Mouse (Mus musculus): ENCODE data around the gene Olfr1057. TPM values are rescaled to one million over a fixed set of nuclear protein-coding genes. Genes with fewer than 3 reads are reported as not detected.
"Not testable (repeated sequence)": the region's sequence is repeated elsewhere in the genome, so short reads cannot be mapped to it uniquely, and the experiment has no call there.

Olfr1057 gene
- polyA plus RNA-seq (2015; fragmentation: Nextera tagmentation; extraction: Ambion mirVana), result not detected in 2 replicates

GRCm38 (mm10) chr2:86378293-86378692, at the start of gene Olfr1057:
Gene Olfr1057, minus strand, starts transcription at chr2:86378393.
- no peak for DNase-seq (ENCODE audit: low spot score)

- DNase-seq (ENCODE audit: low spot score), result not testable (repeated sequence)
Observed at GRCm38 (mm10) chr2:86426649-86427048, 48.5 kb upstream of the Olfr1057 start, which contains the start of gene Olfr1062. Gene Olfr1062, minus strand, starts transcription at chr2:86426749.

- no peak for DNase-seq (ENCODE audit: low spot score)
Observed at GRCm38 (mm10) chr2:86413950-86414349, 35.8 kb upstream of the Olfr1057 start, which contains the start of gene Olfr1061. Gene Olfr1061, minus strand, starts transcription at chr2:86414050.

DNA sequence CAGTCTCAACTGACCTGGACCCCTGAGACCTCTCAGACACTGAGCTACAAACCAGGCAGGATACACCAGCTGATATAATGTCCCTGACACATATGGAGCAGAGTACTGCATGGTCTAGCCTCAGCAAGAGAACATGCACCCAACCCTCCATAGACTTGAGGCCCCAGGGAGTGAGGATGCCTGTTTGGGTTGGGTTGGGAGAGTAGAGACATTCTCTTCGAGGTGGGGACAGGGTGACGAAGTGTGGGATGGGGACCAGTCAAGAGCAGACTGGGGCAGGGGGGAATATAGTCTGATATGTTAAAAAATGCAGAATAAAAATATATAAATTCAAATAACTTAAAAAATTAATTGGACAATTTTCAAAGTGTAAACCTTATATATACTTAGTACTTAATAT, 16.9 kb upstream of the Olfr1057 start:
- DNase-seq (ENCODE audit: low spot score), result no peak

DNA sequence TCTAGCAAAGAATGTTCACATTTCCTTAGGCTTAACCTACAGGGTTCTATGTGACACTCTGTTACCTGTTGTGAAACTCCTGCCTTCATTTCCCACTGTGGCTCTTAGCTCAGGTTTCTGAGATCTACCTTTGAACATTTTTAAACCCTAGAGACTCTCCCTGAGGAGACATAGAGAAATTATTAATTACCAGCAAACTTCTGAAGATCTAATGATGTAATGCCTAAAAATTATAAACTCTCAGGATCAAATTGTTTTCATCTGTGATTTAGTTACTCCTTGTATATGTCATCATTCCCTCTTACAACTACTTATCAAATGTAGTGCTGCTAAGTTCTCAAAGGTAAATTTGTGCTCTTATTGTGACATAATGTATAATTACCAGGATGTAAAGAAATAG, 10.3 kb upstream of the Olfr1057 start, which contains the start of gene Olfr1058:
Olfr1058 (minus strand) TSS at position 101 of the 400 bp plus-strand sequence.
- DNase-seq (ENCODE audit: low spot score), result not testable (repeated sequence)

GRCm38 (mm10) chr2:86366342-86366741, 11.9 kb downstream of the Olfr1057 start:
- DNase-seq (ENCODE audit: low spot score), result not testable (repeated sequence)

- no peak for DNase-seq (ENCODE audit: low spot score)
Observed at GRCm38 (mm10) chr2:86362369-86362768, 15.8 kb downstream of the Olfr1057 start, which contains the start of gene Olfr1056. Gene Olfr1056, minus strand, starts transcription at chr2:86362469.

GRCm38 (mm10) chr2:86351751-86352150, 26.4 kb downstream of the Olfr1057 start:
- DNase-seq (ENCODE audit: low spot score), result not testable (repeated sequence)

DNA sequence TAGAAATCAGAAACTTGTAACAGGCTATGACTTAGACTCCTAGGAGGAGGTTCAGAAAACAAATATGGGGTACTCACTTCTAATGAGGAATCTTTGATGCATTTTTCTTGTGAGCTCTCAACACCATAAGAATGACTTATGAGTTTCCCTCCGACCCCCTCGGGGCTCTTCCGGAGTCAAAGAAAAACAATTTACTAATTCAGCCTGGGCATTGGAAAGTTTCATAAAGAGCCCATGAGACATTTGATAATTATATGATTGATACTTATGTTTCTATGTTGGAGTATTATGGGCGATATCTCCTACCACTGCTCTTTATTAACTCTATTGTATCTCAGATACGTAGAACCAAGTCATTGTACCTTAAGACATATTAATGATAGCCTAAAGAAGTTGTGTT, 28.0 kb downstream of the Olfr1057 start, which contains the start of gene Olfr1055:
Olfr1055 (minus strand) TSS at position 101 of the 400 bp plus-strand sequence.
- DNase-seq (ENCODE audit: low spot score), result no peak

- DNase-seq (ENCODE audit: low spot score), result no peak
Observed at GRCm38 (mm10) chr2:86335333-86335732, 42.9 kb downstream of the Olfr1057 start, which contains the start of gene Olfr1054. Gene Olfr1054, minus strand, starts transcription at chr2:86335433.

Other genes with a start within 250 kb of the Olfr1057 start
- gene Olfr1039, start 242.5 kb downstream of the Olfr1057 start, polyA plus RNA-seq (2015; fragmentation: Nextera tagmentation; extraction: Ambion mirVana), result not detected in 2 replicates
- gene Olfr1040, start 231.7 kb downstream of the Olfr1057 start, polyA plus RNA-seq (2015; fragmentation: Nextera tagmentation; extraction: Ambion mirVana), result not detected in 2 replicates
- not detected in 2 replicates for gene Olfr1042, start 216.6 kb downstream of the Olfr1057 start, polyA plus RNA-seq (2015; fragmentation: Nextera tagmentation; extraction: Ambion mirVana)
- not detected in 2 replicates for gene Olfr1043, start 210.9 kb downstream of the Olfr1057 start, polyA plus RNA-seq (2015; fragmentation: Nextera tagmentation; extraction: Ambion mirVana)
- not detected in 2 replicates for gene Olfr1044, start 200.6 kb downstream of the Olfr1057 start, polyA plus RNA-seq (2015; fragmentation: Nextera tagmentation; extraction: Ambion mirVana)
- not detected in 2 replicates for gene Olfr52, start 192.7 kb downstream of the Olfr1057 start, polyA plus RNA-seq (2015; fragmentation: Nextera tagmentation; extraction: Ambion mirVana)
- not detected in 2 replicates for gene Olfr1045, start 175.4 kb downstream of the Olfr1057 start, polyA plus RNA-seq (2015; fragmentation: Nextera tagmentation; extraction: Ambion mirVana)
- not detected in 2 replicates for gene Olfr1046, start 159.1 kb downstream of the Olfr1057 start, polyA plus RNA-seq (2015; fragmentation: Nextera tagmentation; extraction: Ambion mirVana)
- not detected in 2 replicates for gene Olfr1047, start 147.0 kb downstream of the Olfr1057 start, polyA plus RNA-seq (2015; fragmentation: Nextera tagmentation; extraction: Ambion mirVana)
- not detected in 2 replicates for gene Olfr1048, start 138.1 kb downstream of the Olfr1057 start, polyA plus RNA-seq (2015; fragmentation: Nextera tagmentation; extraction: Ambion mirVana)
- gene Olfr1049, start 120.1 kb downstream of the Olfr1057 start, polyA plus RNA-seq (2015; fragmentation: Nextera tagmentation; extraction: Ambion mirVana), result not detected in 2 replicates
- gene Olfr1051, start 99.3 kb downstream of the Olfr1057 start, polyA plus RNA-seq (2015; fragmentation: Nextera tagmentation; extraction: Ambion mirVana), result not detected in 2 replicates
- not detected in 2 replicates for gene Olfr1052, start 85.9 kb downstream of the Olfr1057 start, polyA plus RNA-seq (2015; fragmentation: Nextera tagmentation; extraction: Ambion mirVana)
- gene Olfr1053, start 63.1 kb downstream of the Olfr1057 start, polyA plus RNA-seq (2015; fragmentation: Nextera tagmentation; extraction: Ambion mirVana), result not detected in 2 replicates
- not detected in 2 replicates for gene Olfr1054, start 43.0 kb downstream of the Olfr1057 start, polyA plus RNA-seq (2015; fragmentation: Nextera tagmentation; extraction: Ambion mirVana)
- not detected in 2 replicates for gene Olfr1055, start 28.1 kb downstream of the Olfr1057 start, polyA plus RNA-seq (2015; fragmentation: Nextera tagmentation; extraction: Ambion mirVana)
- gene Olfr1056, start 15.9 kb downstream of the Olfr1057 start, polyA plus RNA-seq (2015; fragmentation: Nextera tagmentation; extraction: Ambion mirVana), result not detected in 2 replicates
- gene Olfr1058, start 10.2 kb upstream of the Olfr1057 start, polyA plus RNA-seq (2015; fragmentation: Nextera tagmentation; extraction: Ambion mirVana), result 0.08 TPM in 1 of 2 replicates, not detected in the other
- gene Olfr1061, start 35.7 kb upstream of the Olfr1057 start, polyA plus RNA-seq (2015; fragmentation: Nextera tagmentation; extraction: Ambion mirVana), result not detected in 2 replicates
- gene Olfr1062, start 48.4 kb upstream of the Olfr1057 start, polyA plus RNA-seq (2015; fragmentation: Nextera tagmentation; extraction: Ambion mirVana), result 0.06 and 0.07 TPM in 2 replicates
- not detected in 2 replicates for gene Olfr1065, start 72.2 kb upstream of the Olfr1057 start, polyA plus RNA-seq (2015; fragmentation: Nextera tagmentation; extraction: Ambion mirVana)
- not detected in 2 replicates for gene Olfr1066, start 77.9 kb upstream of the Olfr1057 start, polyA plus RNA-seq (2015; fragmentation: Nextera tagmentation; extraction: Ambion mirVana)
- not detected in 2 replicates for gene Olfr228, start 109.0 kb upstream of the Olfr1057 start, polyA plus RNA-seq (2015; fragmentation: Nextera tagmentation; extraction: Ambion mirVana)
- gene Olfr1076, start 130.1 kb upstream of the Olfr1057 start, polyA plus RNA-seq (2015; fragmentation: Nextera tagmentation; extraction: Ambion mirVana), result not detected in 2 replicates
- gene Olfr1079, start 164.1 kb upstream of the Olfr1057 start, polyA plus RNA-seq (2015; fragmentation: Nextera tagmentation; extraction: Ambion mirVana), result not detected in 2 replicates
- not detected in 2 replicates for gene Olfr1080, start 179.8 kb upstream of the Olfr1057 start, polyA plus RNA-seq (2015; fragmentation: Nextera tagmentation; extraction: Ambion mirVana)
- not detected in 2 replicates for gene Olfr1082, start 220.6 kb upstream of the Olfr1057 start, polyA plus RNA-seq (2015; fragmentation: Nextera tagmentation; extraction: Ambion mirVana)